Mouse (Mus musculus) MEL (cell line): ENCODE measurements around the gene Ermard. TPM values are rescaled to one million over a fixed set of nuclear protein-coding genes. Genes with fewer than 3 reads are reported as not detected.

Experiments
- polyA plus RNA-seq, 2 experiments: library from polyadenylated mRNA; stranded (reverse) in 1 of 2; unstranded in 1 of 2; fragments of >175 nt in 1 of 2; fragments of >200 nt in 1 of 2; gene quantifications; 2 replicates each; pipeline versions ENCODE4 v1.2.1 to v1.2.4; 2012; ENCODE audit warnings: low replicate concordance in 2 of 2, low read depth in 1 of 2; ENCODE audit not compliant: insufficient read length in 2 of 2, insufficient read depth in 1 of 2, missing spikeins in 1 of 2
- total RNA-seq: library from RNA; depleted of rRNA; stranded (reverse); fragments of 300-350 nt; gene quantifications from 2 replicates; pipeline ENCODE4 v1.2.3, GENCODE M21; 2012; rRNA removed

The Ermard gene
- total and polyA plus RNA-seq, 3 experiments: 28.2 to 47.0 TPM; not detected in 1

Other genes with a start within 250 kb of the Ermard start
- gene Wdr27, start 98.0 kb upstream of the Ermard start, total RNA-seq: 0.10 and 0.69 TPM in 2 replicates
- gene Wdr27, start 98.0 kb upstream of the Ermard start, polyA plus RNA-seq: 1 to 10 TPM in 1 of 2 experiments, not detected in 1; 1.4 TPM
- 3.8 and 5.0 TPM in 2 replicates for gene 1600012H06Rik, start 98.0 kb upstream of the Ermard start, total RNA-seq
- gene 1600012H06Rik, start 98.0 kb upstream of the Ermard start, polyA plus RNA-seq: 1 to 10 TPM in 1 of 2 experiments, not detected in 1; 6.5 TPM
- 185 and 216 TPM in 2 replicates for gene Phf10, start 79.9 kb upstream of the Ermard start, total RNA-seq
- 100 to 1,000 TPM; 265 to 627 TPM for gene Phf10, start 79.9 kb upstream of the Ermard start, polyA plus RNA-seq
- 11.8 and 13.4 TPM in 2 replicates for gene 9030025P20Rik, start 62.7 kb upstream of the Ermard start, total RNA-seq
- gene 9030025P20Rik, start 62.7 kb upstream of the Ermard start, polyA plus RNA-seq: 10 to 100 TPM in 1 of 2 experiments, not detected in 1; 15.5 TPM
- 3.9 and 5.2 TPM in 2 replicates for gene Gm3417, start 62.4 kb upstream of the Ermard start, total RNA-seq
- 1 to 10 TPM in 1 of 2 experiments, not detected in 1; 2.0 TPM for gene Gm3417, start 62.4 kb upstream of the Ermard start, polyA plus RNA-seq
- gene Gm3435, start 31.0 kb upstream of the Ermard start, total RNA-seq: 2.3 and 3.6 TPM in 2 replicates
- gene Gm3435, start 31.0 kb upstream of the Ermard start, polyA plus RNA-seq: 1 to 10 TPM in 1 of 2 experiments, not detected in 1; 1.1 TPM
- 7.3 and 10.3 TPM in 2 replicates for gene Tcte3, start 280 bp downstream of the Ermard start, total RNA-seq
- 10 to 100 TPM in 1 of 2 experiments, not detected in 1; 13.8 TPM for gene Tcte3, start 280 bp downstream of the Ermard start, polyA plus RNA-seq
- 4.4 and 8.1 TPM in 2 replicates for gene Gm3448, start 329 bp downstream of the Ermard start, total RNA-seq
- 1 to 10 TPM in 1 of 2 experiments, not detected in 1; 1.8 TPM for gene Gm3448, start 329 bp downstream of the Ermard start, polyA plus RNA-seq